ENCODE assay signal across 8 mouse cellular contexts in the genomic region with DNA sequence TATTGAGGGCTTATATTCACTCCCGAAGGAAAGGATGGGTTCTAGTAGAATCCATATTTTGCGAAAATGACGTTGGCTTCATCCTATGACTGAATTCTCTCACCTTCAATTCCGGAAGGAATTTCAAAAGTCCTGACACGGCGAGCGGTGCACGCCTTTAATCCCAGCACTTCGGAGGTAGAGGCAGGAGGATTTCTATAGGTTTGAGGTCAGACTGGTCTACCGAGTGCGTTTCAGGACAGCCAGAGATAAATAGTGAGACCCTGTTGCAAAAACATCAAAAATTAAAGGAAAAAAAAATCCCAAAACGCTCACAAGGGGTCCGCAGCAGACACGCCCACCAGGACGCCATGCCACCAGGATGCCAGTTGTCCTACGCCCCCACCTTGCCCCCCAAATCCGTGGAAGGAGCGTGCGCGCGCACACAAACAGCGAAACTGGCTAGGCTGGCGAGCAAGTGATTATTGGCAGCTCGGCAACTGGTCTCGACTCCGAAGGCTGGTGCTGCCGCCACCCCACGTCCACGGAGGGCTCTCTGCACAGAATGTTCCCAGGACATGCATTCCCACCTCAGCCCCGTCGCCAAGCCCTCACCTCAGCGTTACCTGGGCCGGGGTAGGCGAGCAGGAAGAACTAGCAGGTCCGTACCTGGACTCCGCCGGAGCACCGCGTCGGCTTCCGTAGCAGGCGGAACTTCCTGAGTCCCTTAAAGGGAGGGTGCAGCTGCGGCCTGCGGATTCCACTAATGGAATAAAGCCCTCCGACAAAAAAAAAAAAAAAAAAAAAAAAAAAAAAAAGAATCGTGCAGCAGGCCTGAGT. TPM values are rescaled to one million over a fixed set of nuclear protein-coding genes. Genes with fewer than 3 reads are reported as not detected.
DNase-seq lines count a peak whose midpoint lies in the region; ATAC-seq lines count a peak whose summit lies in the region.

A gene (minus strand): TSS at position 683 of the 819 bp plus-strand sequence.

- ATAC-seq in frontal cortex, adult (ENCODE audit: low TSS enrichment) = peak; percentile 95

- peaks cover 11% of the 10 kb centered on the region; the same call in 1 of the 2 replicates for H3K27me3 ChIP-seq in hindbrain, embryonic 10.5 days (ENCODE audit: insufficient read depth, poor library complexity, severe bottlenecking)

- 2% methylated on average over 46 of the region's 46 CpGs for WGBS in hindbrain, embryonic 10.5 days

- peak within 1 kb of the TSS; percentile 89 for H3K27ac ChIP-seq in hindbrain, embryonic 10.5 days

- DNase-seq in MN1 (ENCODE audit: low spot score) = peak; percentile 94
- peak; percentile 82 for DNase-seq in cerebellum, adult 9-10 months
- DNase-seq in hindbrain, embryonic 10.5 days (ENCODE audit: low spot score) = peak; percentile 87
- peak; percentile 74 to 81 for DNase-seq in layer of hippocampus, postnatal 10 days (ENCODE audit: low spot score in 2 of 2)
- peak; percentile 87 for DNase-seq in lung, postnatal 10 days
- DNase-seq in ovary, postnatal 36 days (ENCODE audit: low spot score) = peak; percentile 80
- DNase-seq in thymus, postnatal 25 days = peak; percentile 81

- H3K4me1 ChIP-seq in hindbrain, embryonic 10.5 days (replicated peaks) = peaks cover 11% of the 10 kb centered on the region

- H3K36me3 ChIP-seq in hindbrain, embryonic 10.5 days = peaks cover 15% of the 10 kb centered on the region

- H3K9me3 ChIP-seq in hindbrain, embryonic 10.5 days = no peaks in the 10 kb centered on the region

- H3K4me3 ChIP-seq in hindbrain, embryonic 10.5 days = peak within 1 kb of the TSS; percentile 90

RNA-seq across cellular contexts. Expression of the gene that starts here (rescaled TPM):
- 19.0 and 23.9 TPM in 2 replicates for polyA plus RNA-seq in hindbrain, embryonic 10.5 days (2016; fragmentation: Nextera tagmentation; extraction: Ambion mirVana)
- total RNA-seq in layer of hippocampus, postnatal 10 days (2021) = 10 to 100 TPM; 15.5 to 17.8 TPM

Comparison
In these comparisons a context has a peak if more than half of its experiments do, and no peak if none do; other contexts are left out.
1. Peak in every context shown above with its lines: DNase-seq, ATAC-seq, H3K4me3 ChIP-seq and H3K27ac ChIP-seq.